Mouse (Mus musculus) lung, postnatal 10 days (tissue): ENCODE measurements around the gene Prkcsh.
A peak's percentile ranks its signal among the peaks of the same experiment; 100 is the strongest.

Source experiments
- DNase-seq: peaks from one replicate; pipeline ENCODE4 v3.0.0; 2021

The Prkcsh gene

GRCm38 (mm10) chr9:22049721-22050270 is 47.2 kb downstream of the Prkcsh start:
- DNase-seq, result no peak

DNA sequence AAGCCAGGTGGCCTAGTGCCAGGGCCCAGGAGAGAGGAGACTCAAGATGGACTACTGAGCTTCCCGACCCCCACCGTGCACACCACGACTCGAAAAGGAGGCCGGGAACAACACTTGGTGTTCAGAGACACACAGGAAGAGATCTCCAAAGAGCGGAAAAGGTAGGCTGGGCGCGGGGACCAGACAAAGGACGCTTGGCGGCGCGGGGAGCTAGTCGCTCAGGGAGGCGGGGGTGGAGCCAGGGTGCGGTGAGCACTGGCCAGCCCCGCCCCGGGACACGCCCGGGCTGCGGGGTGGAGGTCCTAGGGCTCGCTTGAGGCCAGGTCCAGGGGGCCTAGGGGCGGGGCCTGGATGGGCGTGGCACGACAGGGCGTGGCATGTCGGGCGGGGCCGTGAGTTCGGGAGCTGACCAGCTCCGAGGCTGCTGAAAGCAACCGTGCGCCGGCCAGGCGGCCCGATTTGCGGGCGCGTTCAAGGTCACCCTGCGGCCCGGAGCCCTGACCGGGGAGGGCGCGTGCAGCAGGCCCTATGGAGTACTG is 47.8 kb downstream of the Prkcsh start:
- peak; percentile 53 for DNase-seq

DNA sequence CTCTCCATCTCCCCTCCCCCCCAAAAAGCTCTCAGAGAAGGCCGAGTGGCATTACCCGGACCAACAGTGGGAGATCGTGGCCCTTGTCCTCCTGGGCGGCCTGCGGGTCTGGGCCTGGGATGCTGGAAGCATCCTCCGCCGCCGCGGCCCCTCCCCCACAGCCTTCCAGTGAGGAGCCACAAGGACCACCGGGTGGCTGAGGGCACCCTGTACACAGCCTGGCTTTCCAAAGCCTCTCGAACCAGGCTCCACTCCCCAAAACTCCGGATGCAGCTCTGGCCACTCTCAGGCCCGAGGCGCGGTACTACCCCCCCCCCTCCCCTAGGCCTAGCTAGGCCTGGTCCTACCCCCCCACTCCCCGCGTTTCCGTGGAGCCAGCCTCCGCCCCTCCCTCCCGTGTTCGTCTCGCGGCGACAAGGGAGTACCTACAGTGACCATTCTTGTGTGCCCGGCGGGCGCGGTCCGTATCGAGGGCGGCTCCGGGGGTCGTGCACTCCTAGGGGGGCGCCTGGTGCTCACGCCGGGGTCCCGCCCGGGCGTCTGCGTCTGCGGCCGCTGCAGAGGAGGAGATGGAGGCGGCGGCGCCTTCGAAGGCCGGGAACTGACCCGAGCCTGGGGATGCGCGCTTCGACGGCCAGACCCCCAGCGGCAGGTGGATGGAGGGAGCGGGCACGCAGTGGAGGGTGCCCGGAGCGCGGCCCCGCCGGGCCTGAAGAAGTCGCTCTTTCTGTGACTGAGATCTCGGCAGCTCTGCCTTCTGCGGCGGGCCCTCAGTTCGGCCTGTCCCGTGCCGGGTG is 48.8 kb downstream of the Prkcsh start:
- no peak for DNase-seq

DNA sequence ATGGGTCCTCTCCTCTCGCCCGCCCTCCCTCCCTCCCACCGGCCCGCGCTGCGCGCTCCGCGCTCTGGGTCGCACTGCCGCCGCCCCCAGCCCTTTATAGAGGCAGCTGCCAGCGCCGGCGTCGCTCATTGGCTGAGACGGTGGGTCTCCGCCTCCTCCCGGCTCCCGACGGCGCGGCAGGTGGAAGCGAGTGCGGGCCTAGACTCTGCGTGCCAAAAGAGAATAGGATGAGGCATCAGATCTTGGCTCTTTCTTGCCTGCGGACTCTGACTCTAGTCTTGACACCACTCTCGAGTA is 49.3 kb downstream of the Prkcsh start, which contains the start of gene Elavl3:
Gene Elavl3 (minus strand): TSS at position 66 of the 297 bp plus-strand sequence.
- no peak for DNase-seq

- DNase-seq, result no peak
Measured at GRCm38 (mm10) chr9:22053657-22054056, 51.1 kb downstream of the Prkcsh start.

DNA sequence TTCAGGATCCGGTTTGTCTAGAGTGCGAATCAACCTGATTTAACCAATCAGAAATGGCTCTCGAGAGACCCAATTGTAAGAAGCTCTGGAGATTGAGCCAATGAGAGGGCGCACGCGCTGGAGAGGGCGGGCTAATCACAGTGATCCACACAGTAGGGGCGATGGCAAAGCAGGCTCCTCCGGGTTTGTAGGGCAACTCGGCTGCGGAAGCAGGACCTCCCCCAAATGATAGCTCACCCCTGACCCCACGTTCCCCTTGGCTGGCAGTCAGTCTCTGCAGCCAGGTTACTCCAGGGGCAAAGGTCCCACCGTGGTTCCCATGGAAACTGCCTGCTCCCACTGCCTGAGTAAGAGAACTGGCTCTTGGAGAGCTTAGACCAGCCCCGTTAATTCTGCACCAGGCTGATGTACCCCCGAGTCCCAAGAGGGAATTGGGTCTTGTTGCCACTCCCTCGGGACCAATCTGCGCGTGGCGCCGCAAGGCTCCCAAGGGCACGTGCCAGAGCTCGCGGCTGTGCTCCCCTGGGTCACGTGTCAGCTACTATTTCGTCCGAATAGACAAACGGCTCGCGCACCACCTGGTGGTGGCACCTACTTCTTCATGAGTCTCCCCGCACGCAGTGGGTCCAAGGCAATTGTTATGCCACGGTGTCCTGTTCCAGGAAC is 51.9 kb downstream of the Prkcsh start:
- DNase-seq, result peak; percentile 79

DNA sequence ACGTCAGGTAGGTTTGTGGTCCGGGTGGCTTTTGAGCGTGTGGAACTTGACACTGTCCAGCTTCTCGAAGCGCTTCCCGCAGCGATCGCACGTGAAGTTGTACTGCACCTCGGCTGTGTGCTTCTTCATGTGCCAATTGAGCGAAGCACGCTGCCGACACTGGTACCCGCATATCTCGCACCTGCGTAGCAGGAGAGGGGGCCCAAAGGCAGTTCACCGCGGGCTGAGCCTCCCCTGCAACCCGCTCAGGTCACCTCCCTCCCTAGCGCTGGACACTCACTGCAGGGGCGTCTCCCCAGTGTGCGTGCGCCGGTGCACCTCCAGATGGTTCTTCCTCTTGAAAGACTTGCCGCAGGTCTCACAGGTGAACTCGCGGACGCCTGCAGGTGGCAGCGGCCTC is 53.1 kb downstream of the Prkcsh start:
- DNase-seq, result no peak

GRCm38 (mm10) chr9:22056303-22056910 is 53.8 kb downstream of the Prkcsh start:
- no peak for DNase-seq

DNA sequence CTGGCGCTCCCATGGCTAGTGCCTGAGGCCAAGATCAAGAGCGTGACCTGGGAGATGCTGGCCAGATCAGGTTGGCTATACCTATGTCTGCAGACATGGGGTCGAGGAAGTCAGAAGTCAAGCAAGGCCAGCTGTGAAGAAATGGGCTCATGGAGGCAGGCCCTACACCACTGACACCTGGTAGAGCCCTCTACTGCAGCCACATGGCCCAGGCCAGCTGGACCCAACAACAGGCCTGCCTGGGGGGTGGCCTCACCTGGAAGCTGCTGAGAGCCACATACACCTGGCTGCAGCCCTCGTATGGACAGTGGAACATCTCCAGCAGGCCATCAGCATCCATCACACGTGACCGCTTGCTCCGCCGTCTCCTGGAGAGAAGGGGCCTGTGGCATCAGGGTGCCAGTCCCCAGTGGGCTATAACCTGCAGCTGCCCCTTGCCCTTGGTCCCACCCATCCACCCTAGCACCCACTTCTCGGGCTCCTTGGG is 54.5 kb downstream of the Prkcsh start:
- DNase-seq, result no peak

DNA sequence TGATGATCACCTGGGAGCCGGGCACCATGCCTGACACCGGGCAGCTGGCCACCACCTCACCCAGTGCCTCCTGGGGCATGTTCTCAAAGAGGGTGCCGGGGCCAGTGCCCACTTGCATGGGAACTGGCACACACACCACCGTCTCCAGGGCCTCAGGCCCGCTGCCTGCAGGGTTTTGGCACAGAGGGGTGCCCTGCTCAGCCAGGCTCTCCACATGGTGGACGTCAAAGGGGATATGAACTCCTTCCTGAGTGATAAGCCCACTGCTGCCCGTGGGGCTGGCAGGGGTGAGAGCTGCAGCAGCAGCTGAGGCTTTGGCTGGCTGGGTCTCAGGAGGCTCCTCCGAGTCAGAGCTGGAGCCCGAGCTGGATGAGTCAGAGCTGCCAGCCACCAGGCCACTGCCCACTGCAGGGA is 55.4 kb downstream of the Prkcsh start:
- DNase-seq, result no peak

GRCm38 (mm10) chr9:22061339-22061738 is 58.7 kb downstream of the Prkcsh start:
- no peak for DNase-seq
